Mouse (Mus musculus) CH12.LX (cell line): ENCODE results near the gene Fam161b. TPM values are rescaled to one million over a fixed set of nuclear protein-coding genes. Genes with fewer than 3 reads are reported as not detected.

Experiments
- DNase-seq: peaks from one replicate; pipeline ENCODE4 v3.0.0-alpha.2; 2013; ENCODE audit errors: extremely low read depth
- H3K27ac ChIP-seq: 2 replicates; pipeline ENCODE4 v1.5.1; 2012; ENCODE audit warnings: low read depth, mild to moderate bottlenecking, control low read depth, moderate library complexity; ENCODE audit not compliant: insufficient read depth
- H3K27me3 ChIP-seq: replicated peaks from 2 replicates; pipeline ENCODE3; 2012; ENCODE audit warnings: inconsistent platforms
- H3K36me3 ChIP-seq, 2 experiments: replicated peaks in 1 of 2; 2 replicates each; pipeline versions ENCODE3 to v1.6.1; 2012; ENCODE audit warnings: inconsistent platforms in 1 of 2, low read length in 1 of 2, mild to moderate bottlenecking in 1 of 2, mixed read lengths in 1 of 2, moderate library complexity in 1 of 2; ENCODE audit not compliant: control insufficient read depth in 1 of 2, insufficient read depth in 1 of 2
- H3K4me1 ChIP-seq, 2 experiments: 2 replicates each; pipeline ENCODE4 v1.6.1; 2012; ENCODE audit warnings: inconsistent platforms in 1 of 2, moderate library complexity in 1 of 2; ENCODE audit not compliant: insufficient read depth in 2 of 2, control insufficient read depth in 1 of 2
- H3K4me2 ChIP-seq: 2 replicates; pipeline ENCODE4 v1.6.1; 2012; ENCODE audit warnings: low read depth, mild to moderate bottlenecking, control low read depth; ENCODE audit not compliant: poor library complexity, insufficient read depth, severe bottlenecking
- H3K4me3 ChIP-seq, 3 experiments: fragments of 150-350 bp in 1 of 3; sonication (generic) in 1 of 3; replicated peaks in 1 of 3; 2 replicates each; pipeline versions ENCODE3 to v1.5.1; 2011 to 2012; ENCODE audit warnings: low read depth in 2 of 3, low read length in 2 of 3, mild to moderate bottlenecking in 2 of 3, moderate library complexity in 2 of 3, control low read depth in 1 of 3, improper control_type of control experiment in 1 of 3, inconsistent platforms in 1 of 3, mixed read lengths in 1 of 3; ENCODE audit not compliant: poor library complexity in 1 of 3
- H3K79me2 ChIP-seq: replicated peaks from 2 replicates; pipeline ENCODE4 v1.6.1; 2012; ENCODE audit warnings: mild to moderate bottlenecking, moderate library complexity; ENCODE audit not compliant: control insufficient read depth, poor library complexity, insufficient read depth, severe bottlenecking; ENCODE audit errors: extremely low read depth
- H3K9ac ChIP-seq: 2 replicates; pipeline ENCODE4 v1.6.1; 2012; ENCODE audit warnings: low read depth, mild to moderate bottlenecking, control low read depth, moderate library complexity; ENCODE audit not compliant: insufficient read depth
- H3K9me3 ChIP-seq: replicated peaks from 2 replicates; pipeline ENCODE3; 2012; ENCODE audit warnings: low read length, inconsistent platforms, mixed read lengths
- CHD2 ChIP-seq: IDR thresholded peaks from 2 replicates; pipeline ENCODE4 v1.6.1; 2011; ENCODE audit warnings: low read length, improper control_type of control experiment
- E2F4 ChIP-seq: IDR thresholded peaks from 2 replicates; pipeline ENCODE4 v1.6.1; 2011; ENCODE audit warnings: low read depth, low read length, improper control_type of control experiment; ENCODE audit not compliant: insufficient replicate concordance
- EP300 ChIP-seq: IDR thresholded peaks from 2 replicates; pipeline ENCODE4 v1.6.1; 2011; ENCODE audit warnings: low read length, improper control_type of control experiment
- IRF4 ChIP-seq: IDR thresholded peaks from 2 replicates; pipeline ENCODE4 v1.6.1; 2014; ENCODE audit warnings: low read depth, mild to moderate bottlenecking, inconsistent platforms, low read length, improper control_type of control experiment
- MAFK ChIP-seq: IDR thresholded peaks from 2 replicates; pipeline ENCODE4 v1.6.1; 2011; ENCODE audit warnings: low read length, improper control_type of control experiment; ENCODE audit not compliant: insufficient replicate concordance
- MYC ChIP-seq: IDR thresholded peaks from 2 replicates; pipeline ENCODE4 v1.6.1; 2011; ENCODE audit warnings: low read depth, mild to moderate bottlenecking, improper control_type of control experiment, low read length
- NELFE ChIP-seq: IDR thresholded peaks from 2 replicates; pipeline ENCODE4 v1.6.1; 2011; ENCODE audit warnings: low read depth, low read length, improper control_type of control experiment
- PAX5 ChIP-seq: IDR thresholded peaks from 2 replicates; pipeline ENCODE4 v1.6.1; 2012; ENCODE audit warnings: low read length, inconsistent platforms, mixed read lengths
- RCOR1 ChIP-seq: conservative IDR thresholded peaks from 2 replicates; pipeline ENCODE4 v1.6.1; 2012; ENCODE audit warnings: low read depth, mild to moderate bottlenecking, inconsistent platforms, low read length, improper control_type of control experiment
- TCF12 ChIP-seq: IDR thresholded peaks from 2 replicates; pipeline ENCODE4 v1.6.1; 2014; ENCODE audit warnings: low read depth, mild to moderate bottlenecking, inconsistent platforms, low read length, improper control_type of control experiment
- USF1 ChIP-seq: IDR thresholded peaks from 2 replicates; pipeline ENCODE4 v1.6.1; 2014; ENCODE audit warnings: low read depth, mild to moderate bottlenecking, inconsistent platforms, low read length, improper control_type of control experiment
- USF2 ChIP-seq: conservative IDR thresholded peaks from 2 replicates; pipeline ENCODE4 v1.6.1; 2011; ENCODE audit warnings: low read depth, low read length, improper control_type of control experiment
- ZC3H11A ChIP-seq: IDR thresholded peaks from 2 replicates; pipeline ENCODE4 v1.6.1; 2012; ENCODE audit warnings: low read depth, mild to moderate bottlenecking, inconsistent platforms, low read length, improper control_type of control experiment
- ZKSCAN1 ChIP-seq: IDR thresholded peaks from 2 replicates; pipeline ENCODE4 v1.6.1; 2012; ENCODE audit warnings: low read depth, inconsistent platforms, low read length, improper control_type of control experiment, borderline replicate concordance
- ZNF384 ChIP-seq: IDR thresholded peaks from 2 replicates; pipeline ENCODE4 v1.6.1; 2012; ENCODE audit warnings: low read depth, low read length, improper control_type of control experiment, inconsistent platforms
- dilution Hi-C: fragments of 300-500 bp; cut with MboI; formaldehyde crosslinking; loops from 2 replicates; pipeline ENCODE4 v1.14.3; 2020; ENCODE audit warnings: low sequenced_read_pairs; ENCODE audit not compliant: extremely low pct_unique_long_range_greater_than_20kb, extremely low pct_ligation_motif_present
- in situ Hi-C: fragments of 300-500 bp; cut with MboI; formaldehyde crosslinking; loops from 3 replicates; pipeline ENCODE4 v1.14.3; 2019; ENCODE audit warnings: low sequenced_read_pairs, low pct_ligation_motif_present, low pct_unique_long_range_greater_than_20kb, mixed read lengths
- polyA plus RNA-seq: library from polyadenylated mRNA; unstranded; fragments of >175 nt; gene quantifications from 2 replicates; pipeline ENCODE4 v1.2.1, GENCODE M21; 2012; ENCODE audit warnings: low read depth; ENCODE audit not compliant: insufficient read length
- total RNA-seq, 2 experiments: library from RNA; depleted of rRNA; stranded (reverse); fragments of 300-350 nt in 1 of 2; fragments of >200 nt in 1 of 2; gene quantifications; 2 replicates each; pipeline ENCODE4 v1.2.3; 2012 to 2014

Gene Fam161b
- total and polyA plus RNA-seq, 3 experiments = 0.80 to 0.98 (median 0.87) TPM

GRCm38 (mm10) chr12:84396947-84397679, 35.5 kb upstream of the Fam161b start:
- H3K4me3 ChIP-seq = no peak overlapping the region
- in situ Hi-C loops = no loop called here
- H3K79me2 ChIP-seq = no peaks in the 10 kb centered on the region
- H3K9me3 ChIP-seq = no peaks in the 10 kb centered on the region
- H3K4me1 ChIP-seq = peaks cover 0 to 7% of the 10 kb centered on the region in 2 experiments; a peak in 2 of 4 replicates
- TF ChIP-seq IRF4 (no peak), PAX5 (no peak), USF1 (no peak), MAFK (no peak), RCOR1 (no peak), CHD2 (no peak), ZC3H11A (no peak)
- peak; percentile 12 for DNase-seq
- no peak overlapping the region for H3K9ac ChIP-seq
- no peak overlapping the region for H3K27ac ChIP-seq
- no peaks in the 10 kb centered on the region for H3K36me3 ChIP-seq
- dilution Hi-C loops = no loop called here
- no peaks in the 10 kb centered on the region for H3K27me3 ChIP-seq
- no peak overlapping the region for H3K4me2 ChIP-seq

- TF ChIP-seq EP300 (no peak), USF2 (no peak), MYC (no peak)
- TF ChIP-seq, all 38 proteins: peak for 0
Observed at GRCm38 (mm10) chr12:84393847-84394246, 32.2 kb upstream of the Fam161b start.

GRCm38 (mm10) chr12:84392681-84393080, 31.0 kb upstream of the Fam161b start:
- dilution Hi-C loops = no loop called here
- H3K9ac ChIP-seq = no peak overlapping the region
- no peak overlapping the region for H3K27ac ChIP-seq
- DNase-seq = no peak
- H3K4me2 ChIP-seq = no peak overlapping the region
- no peaks in the 10 kb centered on the region for H3K27me3 ChIP-seq
- no peaks in the 10 kb centered on the region for H3K9me3 ChIP-seq
- no peak overlapping the region for H3K4me3 ChIP-seq
- H3K36me3 ChIP-seq = no peaks in the 10 kb centered on the region
- H3K4me1 ChIP-seq = peaks cover 11 to 22% of the 10 kb centered on the region in 2 experiments
- in situ Hi-C loops = no loop called here
- no peak for TF ChIP-seq ZNF384
- TF ChIP-seq NELFE = no peak
- TF ChIP-seq TCF12 = no peak
- TF ChIP-seq E2F4 = no peak
- no peak for TF ChIP-seq ZKSCAN1
- H3K79me2 ChIP-seq = no peaks in the 10 kb centered on the region

More at GRCm38 (mm10) chr12:84393847-84394246, 32.2 kb upstream of the Fam161b start:
- H3K4me2 ChIP-seq = no peak overlapping the region
- no peaks in the 10 kb centered on the region for H3K79me2 ChIP-seq
- H3K27ac ChIP-seq = no peak overlapping the region
- H3K4me3 ChIP-seq = no peak overlapping the region
- no peak overlapping the region for H3K9ac ChIP-seq
- no peak for DNase-seq
- H3K9me3 ChIP-seq = no peaks in the 10 kb centered on the region
- dilution Hi-C loops = no loop called here
- no peaks in the 10 kb centered on the region for H3K36me3 ChIP-seq
- no peaks in the 10 kb centered on the region for H3K27me3 ChIP-seq
- H3K4me1 ChIP-seq = peaks cover 4 to 14% of the 10 kb centered on the region in 2 experiments
- in situ Hi-C loops = no loop called here
